ENCODE assay signal across 27 mouse cellular contexts in the genomic region with DNA sequence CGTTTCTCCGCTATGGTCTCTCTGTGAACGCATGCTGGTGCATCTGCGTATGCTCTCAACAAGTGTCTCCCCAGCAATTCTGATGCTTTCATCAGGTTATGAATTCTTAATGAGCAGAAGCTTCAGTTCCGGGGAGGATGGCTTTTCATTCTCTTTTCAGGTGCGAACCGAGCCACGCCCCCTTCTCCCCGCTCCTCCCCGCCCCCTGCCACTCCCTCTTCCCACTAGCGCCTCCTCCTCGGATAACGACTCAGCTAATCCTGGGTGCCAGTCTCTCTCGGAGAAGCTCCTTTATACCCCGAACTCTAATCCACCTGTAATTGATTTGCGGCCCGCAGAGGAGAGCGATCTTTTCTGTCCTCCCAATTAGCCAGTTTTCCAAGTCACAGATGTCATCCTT. TPM values are rescaled to one million over a fixed set of nuclear protein-coding genes. Genes with fewer than 3 reads are reported as not detected.
"Had no signal": no experiment of that assay in that cellular context is flagged by ENCODE, and none has a peak within 500 bp of the region (broad histone marks: within the 10 kb centered on the region; RNA-seq: fewer than 3 reads in every experiment).

No protein-coding gene starts in this region.

- H3K4me2 ChIP-seq: heart, embryonic 11.5 days; heart, embryonic 13.5 days; heart, embryonic 15.5 days; hindbrain, embryonic 12.5 days; hindbrain, embryonic 14.5 days; intestine, embryonic 15.5 days; limb, embryonic 12.5 days; liver, embryonic 11.5 days had no signal

- H3K4me3 ChIP-seq: heart, adult 2 months; heart, embryonic 13.5 days; heart, embryonic 15.5 days; hindbrain, embryonic 10.5 days; hindbrain, embryonic 12.5 days; intestine, embryonic 15.5 days; layer of hippocampus, adult 2 months; left cerebral cortex, adult 2 months; limb, embryonic 10.5 days; limb, embryonic 12.5 days had no signal

- H3K9me3 ChIP-seq: heart, embryonic 13.5 days; heart, embryonic 15.5 days; hindbrain, embryonic 12.5 days; intestine, embryonic 15.5 days; limb, embryonic 10.5 days had no signal

- DNase-seq: gastrocnemius, postnatal 14 days; gastrocnemius, postnatal 36 days; heart, adult 11 months; heart, adult 2 months; heart, postnatal 14 days; heart, postnatal 4 days; kidney, adult 18-20 months; kidney, adult 8-10 months; kidney, postnatal 10 days; kidney, postnatal 4 days; liver had no signal

- H3K9ac ChIP-seq: heart, embryonic 13.5 days; heart, embryonic 15.5 days; hindbrain, embryonic 12.5 days; hindbrain, embryonic 14.5 days; intestine, embryonic 15.5 days; limb, embryonic 12.5 days had no signal

- ATAC-seq: hindbrain, embryonic 16.5 days; inflammation-experienced regulatory T-cells, adult 6 months; intestine, embryonic 15.5 days; intestine, postnatal 0 days had no signal

- H3K27ac ChIP-seq: heart, adult 2 months; heart, embryonic 13.5 days; heart, embryonic 15.5 days; hindbrain, embryonic 10.5 days; hindbrain, embryonic 12.5 days; hindbrain, embryonic 14.5 days; intestine, embryonic 15.5 days; layer of hippocampus, adult 2 months; left cerebral cortex, adult 2 months; limb, embryonic 10.5 days; limb, embryonic 12.5 days had no signal

- H3K36me3 ChIP-seq: heart, embryonic 13.5 days; heart, embryonic 15.5 days; hindbrain, embryonic 10.5 days; hindbrain, embryonic 12.5 days; intestine, embryonic 15.5 days; limb, embryonic 10.5 days; limb, embryonic 12.5 days had no signal

RNA-seq across cellular contexts. Expression of a gene that starts 12.9 kb away (rescaled TPM):
- total RNA-seq: gastrocnemius, postnatal 14 days; heart, postnatal 14 days had no signal
- polyA plus RNA-seq: heart, embryonic 15.5 days; heart, postnatal 0 days; inflammation-experienced regulatory T-cells, adult 6 months; limb, embryonic 12.5 days had no signal
